Mouse (Mus musculus) cerebellum, adult 18-20 months (tissue): ENCODE results near the gene Magi1.

Experiments used
- DNase-seq, 2 experiments: peaks; one replicate each; pipeline ENCODE4 v3.0.0; 2021

The Magi1 gene

DNA sequence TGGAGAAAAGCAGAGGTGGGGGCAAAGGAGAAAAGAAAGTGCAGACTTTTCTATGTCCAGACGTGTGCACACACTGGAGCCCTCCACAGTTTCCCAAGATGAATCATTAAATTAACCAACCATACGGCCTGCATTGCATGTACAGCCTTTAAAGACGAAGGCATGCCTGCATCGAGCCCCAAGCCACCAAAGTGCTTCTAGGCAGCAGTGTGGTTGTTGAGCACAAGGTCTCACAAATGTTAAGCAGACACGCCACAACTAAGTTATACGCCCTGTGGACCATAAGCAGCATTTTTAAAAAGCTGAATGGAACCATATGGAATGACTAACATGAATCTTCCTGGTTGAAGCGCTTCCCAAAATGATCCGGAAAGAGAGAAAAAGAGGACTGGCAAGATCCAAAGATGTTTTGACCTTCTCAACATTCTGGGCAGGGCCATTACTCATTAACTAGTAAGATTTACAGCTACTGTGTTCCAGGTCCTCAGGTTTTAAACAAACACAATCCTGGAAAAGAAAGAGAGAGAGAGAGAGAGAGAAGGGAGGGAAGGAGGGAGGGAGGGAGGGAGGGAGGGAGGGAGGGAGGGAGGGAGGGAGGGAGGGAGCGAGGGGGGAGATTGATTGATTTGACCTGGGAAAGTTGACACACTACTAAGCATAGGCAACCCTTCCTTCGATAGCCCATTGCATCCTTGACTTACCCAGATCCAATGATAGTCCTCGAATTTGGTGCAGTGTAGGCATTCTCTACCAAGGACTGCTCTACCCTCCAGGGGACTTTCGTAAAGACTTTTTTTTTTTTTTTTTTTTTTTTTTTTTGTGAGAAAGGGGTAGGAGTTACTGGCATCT, 26.5 kb downstream of the Magi1 start:
- DNase-seq, result no peak

- no peak for DNase-seq
Measured at GRCm38 (mm10) chr6:94253943-94254342, 29.8 kb downstream of the Magi1 start.

- no peak for DNase-seq
Measured at GRCm38 (mm10) chr6:94251358-94251945, 32.3 kb downstream of the Magi1 start.

DNA sequence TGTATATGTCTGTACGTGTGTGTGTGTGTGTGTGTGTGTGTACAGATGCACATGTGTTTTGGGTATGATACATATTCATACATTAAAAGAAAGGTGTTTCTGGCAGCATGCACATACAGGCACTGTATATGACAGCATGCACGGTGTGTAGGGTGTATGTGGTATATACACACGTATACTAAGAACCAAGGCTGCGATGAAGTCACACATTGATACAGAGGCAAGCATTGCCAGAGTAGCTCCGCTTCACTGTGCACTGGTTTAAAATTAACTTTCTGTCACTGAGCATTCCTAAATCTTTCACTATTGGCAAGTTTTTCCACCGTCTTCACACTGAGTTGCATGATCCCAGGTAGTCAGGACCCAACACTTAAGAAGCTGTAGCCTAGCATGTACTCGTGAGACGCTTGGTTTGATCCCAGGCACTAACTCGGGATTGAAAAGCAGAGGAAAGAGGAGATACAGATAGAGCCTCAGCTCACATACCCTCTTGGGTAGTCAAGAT, 34.4 kb downstream of the Magi1 start:
- DNase-seq, result no peak

GRCm38 (mm10) chr6:94241251-94241650, 42.5 kb downstream of the Magi1 start:
- DNase-seq, result no peak

DNA sequence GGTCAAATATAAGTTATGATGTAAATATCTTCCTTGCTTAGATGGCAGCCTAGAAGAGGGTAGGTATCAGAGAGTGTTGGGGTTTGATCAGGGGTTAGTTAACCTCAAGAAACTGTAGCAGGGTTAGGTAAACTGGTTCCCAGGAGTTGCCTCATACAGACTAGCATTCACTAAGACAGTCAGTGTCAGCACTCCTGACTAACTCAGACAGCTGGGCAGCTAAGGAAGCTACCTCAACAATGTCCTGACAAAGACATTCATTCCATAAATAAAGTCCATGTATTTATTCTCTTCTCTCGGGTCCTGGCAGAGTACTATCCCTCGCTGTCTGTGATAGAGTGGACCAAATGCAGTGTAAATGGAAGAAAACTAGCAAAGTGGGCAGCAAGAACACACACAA, 45.1 kb downstream of the Magi1 start:
- DNase-seq, result no peak

DNA sequence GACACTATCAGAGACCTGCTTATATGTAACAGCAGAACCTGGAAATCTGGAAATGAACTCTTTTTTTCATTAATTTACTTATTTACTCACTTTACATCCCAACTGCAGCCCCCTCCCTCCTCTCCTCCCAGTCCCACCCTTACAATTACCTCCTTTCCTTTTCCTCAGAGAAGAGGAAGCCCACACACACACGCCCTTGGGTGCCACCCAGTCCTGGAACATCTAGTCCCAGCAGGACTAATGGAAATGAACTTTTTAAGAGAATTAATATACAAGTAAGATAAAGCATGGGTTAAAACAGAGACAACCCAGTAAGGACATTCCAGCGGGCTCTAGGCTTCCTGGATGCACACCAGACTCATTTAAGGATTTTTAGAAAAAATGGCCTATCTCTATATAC, 46.8 kb downstream of the Magi1 start:
- DNase-seq, result no peak

GRCm38 (mm10) chr6:94232243-94232785, 51.4 kb downstream of the Magi1 start:
- DNase-seq, result no peak

GRCm38 (mm10) chr6:94231831-94232230, 51.9 kb downstream of the Magi1 start:
- no peak for DNase-seq

DNA sequence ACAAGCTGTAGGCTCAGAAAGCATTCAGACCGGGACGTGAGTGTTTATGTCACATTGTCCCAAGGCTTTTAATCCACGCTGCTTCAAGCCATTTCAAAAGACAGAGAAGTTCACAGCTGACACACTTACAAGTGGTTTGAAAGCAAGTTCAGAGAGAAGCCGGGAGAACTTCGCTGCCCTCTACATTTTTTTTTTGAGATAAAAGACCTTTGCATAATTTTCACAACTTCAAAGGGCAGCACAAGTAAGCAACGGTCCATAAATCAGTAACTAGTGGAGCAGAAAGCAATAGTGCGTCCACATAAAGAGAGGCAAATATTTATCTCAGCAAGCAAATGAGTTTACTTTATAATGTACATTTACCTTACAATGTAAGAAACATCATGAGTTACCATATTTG, 52.4 kb downstream of the Magi1 start:
- no peak for DNase-seq

DNA sequence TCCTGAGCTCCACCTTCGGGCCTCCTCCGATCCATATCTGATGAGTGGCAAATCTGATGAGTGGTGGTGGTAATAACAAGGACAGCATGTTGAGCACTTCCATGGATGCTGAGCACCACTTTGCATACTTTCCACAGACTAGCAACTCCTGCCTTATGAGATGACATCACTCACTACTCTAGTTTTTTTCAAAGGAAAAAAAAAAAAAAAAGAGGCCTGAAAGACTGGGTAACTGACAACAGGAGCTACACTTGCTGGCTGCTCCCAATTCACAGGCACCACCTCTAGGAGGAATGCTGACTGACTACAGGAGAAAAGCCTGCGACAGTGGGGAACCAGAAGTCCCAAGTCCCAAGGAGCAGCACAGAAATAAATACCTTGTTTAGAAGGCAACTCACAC, 52.8 kb downstream of the Magi1 start:
- no peak for DNase-seq

DNA sequence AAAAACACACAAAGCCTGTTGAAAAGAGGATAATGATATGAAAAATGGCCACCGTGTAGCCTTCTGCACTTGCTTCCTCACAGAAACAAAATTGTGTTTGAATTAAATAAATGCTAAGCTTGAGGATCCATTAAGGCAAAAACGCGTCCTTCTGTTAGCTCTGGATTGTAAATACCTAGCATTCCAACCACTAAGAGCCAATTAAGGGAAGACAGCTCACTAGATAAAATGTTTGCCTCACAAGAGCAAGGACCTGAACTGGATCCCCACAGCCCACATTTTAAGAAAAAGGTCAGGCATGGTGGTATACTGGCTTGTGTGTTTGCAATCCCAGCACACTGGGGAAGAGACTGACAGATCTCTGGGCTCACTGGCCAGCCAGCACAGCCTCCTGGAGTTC, 53.6 kb downstream of the Magi1 start:
- no peak for DNase-seq

DNA sequence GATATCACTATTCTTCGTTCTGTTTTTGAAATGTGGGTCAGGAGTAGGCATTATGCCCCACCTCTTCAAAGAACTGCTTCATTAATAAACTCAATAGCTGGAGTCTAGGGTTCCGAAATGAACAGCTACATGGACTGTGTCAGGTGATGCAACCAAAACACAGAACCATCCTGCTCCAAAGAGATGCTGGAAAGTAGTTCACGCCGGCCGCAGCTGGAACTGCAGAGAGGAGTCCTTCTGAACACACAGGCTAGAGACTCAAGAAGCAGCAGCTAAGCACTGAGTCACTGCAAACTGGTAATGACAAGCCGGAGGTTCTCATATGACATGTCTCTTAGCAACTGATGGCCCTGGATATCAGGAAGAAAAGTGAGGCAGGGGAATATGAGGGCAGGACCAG, 57.5 kb downstream of the Magi1 start:
- no peak for DNase-seq

- DNase-seq, result peak in 1 of 2 experiments; percentile 27
Measured at GRCm38 (mm10) chr6:94225832-94226231, 57.9 kb downstream of the Magi1 start.

- DNase-seq, result no peak
Measured at GRCm38 (mm10) chr6:94225091-94225490, 58.6 kb downstream of the Magi1 start.

DNA sequence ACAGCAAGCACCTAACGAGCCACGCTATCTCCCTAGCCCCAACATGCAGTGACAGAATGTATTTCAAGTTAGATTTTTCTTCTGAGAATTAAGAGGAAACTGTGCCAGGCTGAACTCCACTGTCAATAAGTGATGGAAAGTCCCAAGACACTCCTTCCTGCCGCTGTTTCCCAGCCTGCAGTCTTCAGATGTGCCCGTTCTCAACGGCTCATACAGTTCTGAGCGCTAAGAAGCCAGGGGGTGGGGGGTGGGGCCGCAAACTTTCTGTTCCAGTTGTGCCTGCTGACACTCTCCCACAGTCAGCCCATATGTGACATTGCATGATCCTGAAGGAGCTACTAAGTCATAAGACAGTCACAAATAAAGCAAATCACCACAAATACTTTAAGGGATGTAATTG, 61.5 kb downstream of the Magi1 start:
- DNase-seq, result no peak

- DNase-seq, result no peak
Measured at GRCm38 (mm10) chr6:94221750-94222149, 62.0 kb downstream of the Magi1 start.

DNA sequence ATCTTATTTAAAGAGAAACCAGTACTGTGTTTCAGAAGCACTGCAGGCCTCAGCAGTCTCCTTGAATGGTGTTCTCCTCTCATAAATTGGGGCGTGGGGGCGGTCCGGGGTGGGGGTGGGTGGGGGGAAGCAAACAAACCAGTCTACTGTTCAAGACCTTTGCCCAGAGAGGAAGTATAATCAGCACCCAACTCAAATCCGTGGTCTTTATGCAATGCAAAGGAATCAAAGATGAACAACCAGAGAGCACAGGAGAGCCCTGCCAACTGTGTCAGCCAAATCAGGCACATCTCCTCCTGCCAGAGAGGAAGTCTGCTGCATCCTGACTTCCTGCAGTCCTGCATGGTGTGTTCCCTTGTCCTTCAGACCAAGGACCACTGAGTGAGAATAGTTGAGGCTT, 65.6 kb downstream of the Magi1 start:
- DNase-seq, result peak; percentile 22 to 47

GRCm38 (mm10) chr6:94215834-94216233, 67.9 kb downstream of the Magi1 start:
- no peak for DNase-seq

- no peak for DNase-seq
Measured at GRCm38 (mm10) chr6:94214895-94215538, 68.7 kb downstream of the Magi1 start.

GRCm38 (mm10) chr6:94205926-94206325, 77.8 kb downstream of the Magi1 start:
- no peak for DNase-seq

GRCm38 (mm10) chr6:94203642-94204145, 80.0 kb downstream of the Magi1 start:
- no peak for DNase-seq

DNA sequence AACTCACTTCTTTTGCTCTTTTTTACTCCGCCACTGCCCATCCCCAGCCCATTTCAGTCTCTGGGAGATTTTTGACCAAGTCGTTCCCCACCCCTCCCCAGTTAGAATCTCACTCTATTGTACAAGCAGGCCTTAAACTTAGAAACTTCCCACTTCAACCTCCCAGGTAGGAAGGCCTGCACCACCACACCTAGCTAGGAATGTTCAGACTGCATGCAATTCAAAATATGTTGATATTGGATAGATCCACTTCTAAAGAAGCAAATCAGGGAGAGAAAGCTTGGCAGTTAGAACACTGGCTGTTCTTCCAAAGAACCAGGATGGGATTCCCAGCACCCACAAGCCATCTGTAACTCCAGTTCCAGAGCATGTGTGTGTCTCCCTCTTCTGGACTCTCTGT, 81.8 kb downstream of the Magi1 start:
- no peak for DNase-seq
